Mouse (Mus musculus) CH12.LX (cell line): ENCODE data around the gene Ube2h. TPM values are rescaled to one million over a fixed set of nuclear protein-coding genes. Genes with fewer than 3 reads are reported as not detected.

Source experiments
- DNase-seq: peaks from one replicate; pipeline ENCODE4 v3.0.0-alpha.2; 2013; ENCODE audit errors: extremely low read depth
- H3K27ac ChIP-seq: 2 replicates; pipeline ENCODE4 v1.5.1; 2012; ENCODE audit warnings: low read depth, mild to moderate bottlenecking, control low read depth, moderate library complexity; ENCODE audit not compliant: insufficient read depth
- H3K27me3 ChIP-seq: replicated peaks from 2 replicates; pipeline ENCODE3; 2012; ENCODE audit warnings: inconsistent platforms
- H3K36me3 ChIP-seq, 2 experiments: replicated peaks in 1 of 2; 2 replicates each; pipeline versions ENCODE3 to v1.6.1; 2012; ENCODE audit warnings: inconsistent platforms in 1 of 2, low read length in 1 of 2, mild to moderate bottlenecking in 1 of 2, mixed read lengths in 1 of 2, moderate library complexity in 1 of 2; ENCODE audit not compliant: control insufficient read depth in 1 of 2, insufficient read depth in 1 of 2
- H3K4me1 ChIP-seq, 2 experiments: 2 replicates each; pipeline ENCODE4 v1.6.1; 2012; ENCODE audit warnings: inconsistent platforms in 1 of 2, moderate library complexity in 1 of 2; ENCODE audit not compliant: insufficient read depth in 2 of 2, control insufficient read depth in 1 of 2
- H3K4me2 ChIP-seq: 2 replicates; pipeline ENCODE4 v1.6.1; 2012; ENCODE audit warnings: low read depth, mild to moderate bottlenecking, control low read depth; ENCODE audit not compliant: poor library complexity, insufficient read depth, severe bottlenecking
- H3K4me3 ChIP-seq, 3 experiments: fragments of 150-350 bp in 1 of 3; sonication (generic) in 1 of 3; replicated peaks in 1 of 3; 2 replicates each; pipeline versions ENCODE3 to v1.5.1; 2011 to 2012; ENCODE audit warnings: low read depth in 2 of 3, low read length in 2 of 3, mild to moderate bottlenecking in 2 of 3, moderate library complexity in 2 of 3, control low read depth in 1 of 3, improper control_type of control experiment in 1 of 3, inconsistent platforms in 1 of 3, mixed read lengths in 1 of 3; ENCODE audit not compliant: poor library complexity in 1 of 3
- H3K79me2 ChIP-seq: replicated peaks from 2 replicates; pipeline ENCODE4 v1.6.1; 2012; ENCODE audit warnings: mild to moderate bottlenecking, moderate library complexity; ENCODE audit not compliant: control insufficient read depth, poor library complexity, insufficient read depth, severe bottlenecking; ENCODE audit errors: extremely low read depth
- H3K9ac ChIP-seq: 2 replicates; pipeline ENCODE4 v1.6.1; 2012; ENCODE audit warnings: low read depth, mild to moderate bottlenecking, control low read depth, moderate library complexity; ENCODE audit not compliant: insufficient read depth
- H3K9me3 ChIP-seq: replicated peaks from 2 replicates; pipeline ENCODE3; 2012; ENCODE audit warnings: low read length, inconsistent platforms, mixed read lengths
- CHD1 ChIP-seq: IDR thresholded peaks from 2 replicates; pipeline ENCODE4 v1.6.1; 2012; ENCODE audit warnings: low read depth, low read length, improper control_type of control experiment, inconsistent platforms
- E2F4 ChIP-seq: IDR thresholded peaks from 2 replicates; pipeline ENCODE4 v1.6.1; 2011; ENCODE audit warnings: low read depth, low read length, improper control_type of control experiment; ENCODE audit not compliant: insufficient replicate concordance
- EP300 ChIP-seq: IDR thresholded peaks from 2 replicates; pipeline ENCODE4 v1.6.1; 2011; ENCODE audit warnings: low read length, improper control_type of control experiment
- HCFC1 ChIP-seq: IDR thresholded peaks from 2 replicates; pipeline ENCODE4 v1.6.1; 2012; ENCODE audit warnings: low read depth, mild to moderate bottlenecking, inconsistent platforms, low read length, improper control_type of control experiment
- IRF4 ChIP-seq: IDR thresholded peaks from 2 replicates; pipeline ENCODE4 v1.6.1; 2014; ENCODE audit warnings: low read depth, mild to moderate bottlenecking, inconsistent platforms, low read length, improper control_type of control experiment
- JUN ChIP-seq: IDR thresholded peaks from 2 replicates; pipeline ENCODE4 v1.6.1; 2011; ENCODE audit warnings: low read depth, mild to moderate bottlenecking, low read length, improper control_type of control experiment, moderate library complexity; ENCODE audit not compliant: insufficient read depth
- JUND ChIP-seq: conservative IDR thresholded peaks from 2 replicates; pipeline ENCODE4 v1.6.1; 2011; ENCODE audit warnings: low read depth, low read length, improper control_type of control experiment
- MAX ChIP-seq: IDR thresholded peaks from 2 replicates; pipeline ENCODE4 v1.6.1; 2011; ENCODE audit warnings: low read length, improper control_type of control experiment
- MAZ ChIP-seq: IDR thresholded peaks from 2 replicates; pipeline ENCODE4 v1.6.1; 2012; ENCODE audit warnings: low read depth, mild to moderate bottlenecking, inconsistent platforms, low read length, improper control_type of control experiment, moderate library complexity
- MEF2A ChIP-seq: IDR thresholded peaks from 2 replicates; pipeline ENCODE4 v1.6.1; 2014; ENCODE audit warnings: low read depth, mild to moderate bottlenecking, inconsistent platforms, low read length, improper control_type of control experiment, borderline replicate concordance
- MXI1 ChIP-seq: IDR thresholded peaks from 2 replicates; pipeline ENCODE4 v1.6.1; 2011; ENCODE audit warnings: mild to moderate bottlenecking, low read depth, low read length, improper control_type of control experiment
- MYC ChIP-seq: IDR thresholded peaks from 2 replicates; pipeline ENCODE4 v1.6.1; 2011; ENCODE audit warnings: low read depth, mild to moderate bottlenecking, improper control_type of control experiment, low read length
- NELFE ChIP-seq: IDR thresholded peaks from 2 replicates; pipeline ENCODE4 v1.6.1; 2011; ENCODE audit warnings: low read depth, low read length, improper control_type of control experiment
- RAD21 ChIP-seq: IDR thresholded peaks from 2 replicates; pipeline ENCODE4 v1.6.1; 2011; ENCODE audit warnings: low read depth, mild to moderate bottlenecking, low read length, improper control_type of control experiment, moderate library complexity
- RCOR1 ChIP-seq: conservative IDR thresholded peaks from 2 replicates; pipeline ENCODE4 v1.6.1; 2012; ENCODE audit warnings: low read depth, mild to moderate bottlenecking, inconsistent platforms, low read length, improper control_type of control experiment
- SMC3 ChIP-seq: IDR thresholded peaks from 2 replicates; pipeline ENCODE4 v1.6.1; 2011; ENCODE audit warnings: low read depth, low read length, improper control_type of control experiment
- TBP ChIP-seq: conservative IDR thresholded peaks from 2 replicates; pipeline ENCODE4 v1.6.1; 2011; ENCODE audit warnings: low read depth, low read length, improper control_type of control experiment
- TCF12 ChIP-seq: IDR thresholded peaks from 2 replicates; pipeline ENCODE4 v1.6.1; 2014; ENCODE audit warnings: low read depth, mild to moderate bottlenecking, inconsistent platforms, low read length, improper control_type of control experiment
- USF2 ChIP-seq: conservative IDR thresholded peaks from 2 replicates; pipeline ENCODE4 v1.6.1; 2011; ENCODE audit warnings: low read depth, low read length, improper control_type of control experiment
- ZKSCAN1 ChIP-seq: IDR thresholded peaks from 2 replicates; pipeline ENCODE4 v1.6.1; 2012; ENCODE audit warnings: low read depth, inconsistent platforms, low read length, improper control_type of control experiment, borderline replicate concordance
- ZMIZ1 ChIP-seq: IDR thresholded peaks from 2 replicates; pipeline ENCODE4 v1.6.1; 2012; ENCODE audit warnings: low read depth, mild to moderate bottlenecking, inconsistent platforms, low read length, improper control_type of control experiment
- ZNF384 ChIP-seq: IDR thresholded peaks from 2 replicates; pipeline ENCODE4 v1.6.1; 2012; ENCODE audit warnings: low read depth, low read length, improper control_type of control experiment, inconsistent platforms
- dilution Hi-C: fragments of 300-500 bp; cut with MboI; formaldehyde crosslinking; loops from 2 replicates; pipeline ENCODE4 v1.14.3; 2020; ENCODE audit warnings: low sequenced_read_pairs; ENCODE audit not compliant: extremely low pct_unique_long_range_greater_than_20kb, extremely low pct_ligation_motif_present
- in situ Hi-C: fragments of 300-500 bp; cut with MboI; formaldehyde crosslinking; loops from 3 replicates; pipeline ENCODE4 v1.14.3; 2019; ENCODE audit warnings: low sequenced_read_pairs, low pct_ligation_motif_present, low pct_unique_long_range_greater_than_20kb, mixed read lengths
- polyA plus RNA-seq: library from polyadenylated mRNA; unstranded; fragments of >175 nt; gene quantifications from 2 replicates; pipeline ENCODE4 v1.2.1, GENCODE M21; 2012; ENCODE audit warnings: low read depth; ENCODE audit not compliant: insufficient read length
- total RNA-seq, 2 experiments: library from RNA; depleted of rRNA; stranded (reverse); fragments of 300-350 nt in 1 of 2; fragments of >200 nt in 1 of 2; gene quantifications; 2 replicates each; pipeline ENCODE4 v1.2.3; 2012 to 2014

The Ube2h gene
- total and polyA plus RNA-seq, 3 experiments = 6.1 to 13.4 (median 13.4) TPM

DNA sequence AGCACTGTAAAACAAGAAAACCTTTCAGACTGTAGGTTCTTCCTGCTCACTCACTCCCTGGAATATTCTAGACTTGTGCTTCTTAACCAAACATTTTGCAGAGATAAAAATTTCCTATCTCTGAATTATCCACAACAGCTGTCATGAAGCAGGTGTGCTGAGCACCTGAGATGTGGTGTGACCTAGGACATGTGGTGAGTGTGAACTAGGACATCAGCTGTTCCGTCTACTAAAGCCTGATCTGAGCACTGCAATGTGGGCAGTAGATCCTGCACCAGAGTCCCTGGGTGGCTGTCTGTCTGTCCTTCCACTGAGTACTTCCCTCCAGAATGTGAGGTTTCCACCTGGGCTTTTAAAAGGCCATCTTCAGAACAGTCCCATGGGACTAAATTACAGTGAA is 79.6 kb downstream of the Ube2h start:
- in situ Hi-C loops = no loop called here
- H3K4me1 ChIP-seq = peaks cover 5 to 52% of the 10 kb centered on the region in 2 experiments
- no peak for DNase-seq
- no peak overlapping the region for H3K4me3 ChIP-seq
- H3K9ac ChIP-seq = no peak overlapping the region
- H3K9me3 ChIP-seq = no peaks in the 10 kb centered on the region
- no peak overlapping the region for H3K4me2 ChIP-seq
- peaks cover 18 to 51% of the 10 kb centered on the region in 2 experiments for H3K36me3 ChIP-seq
- dilution Hi-C loops = no loop called here
- H3K27me3 ChIP-seq = no peaks in the 10 kb centered on the region
- H3K79me2 ChIP-seq = no peaks in the 10 kb centered on the region
- H3K27ac ChIP-seq = no peak overlapping the region
- TF ChIP-seq USF2 (no peak), JUN (no peak), JUND (no peak), SMC3 (no peak), MEF2A (no peak), HCFC1 (no peak)

DNA sequence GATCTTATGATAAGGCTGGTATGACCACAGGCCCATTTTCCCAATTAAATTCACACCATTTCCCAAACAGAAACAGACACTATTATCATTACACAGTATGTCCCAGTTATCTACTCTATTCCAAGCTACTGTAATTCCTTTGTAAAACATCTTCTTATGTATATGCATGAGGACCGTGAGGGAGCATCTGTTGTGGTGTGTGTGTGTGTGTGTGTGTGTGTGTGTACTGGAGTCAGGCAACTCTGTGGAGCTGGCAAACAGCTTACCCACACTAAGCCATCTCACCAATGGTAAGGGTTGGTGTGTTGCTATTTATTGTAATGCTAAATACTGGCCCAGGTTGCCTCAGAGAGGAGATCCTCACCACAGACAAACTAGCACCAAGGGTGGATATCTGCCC is 82.0 kb downstream of the Ube2h start:
- Histone ChIP-seq H3K79me2 (no peaks in the 10 kb centered on the region), H3K4me2 (no peak overlapping the region), H3K9me3 (no peaks in the 10 kb centered on the region), H3K9ac (no peak overlapping the region), H3K27ac (no peak overlapping the region), H3K27me3 (no peaks in the 10 kb centered on the region), H3K4me3 (no peak overlapping the region), H3K4me1 (peaks cover 0 to 29% of the 10 kb centered on the region in 2 experiments; a peak in 2 of 4 replicates), H3K36me3 (peaks cover 24 to 66% of the 10 kb centered on the region in 2 experiments)
- DNase-seq = no peak
- dilution Hi-C loops (no loop called here), in situ Hi-C loops (no loop called here)
- no peak for TF ChIP-seq ZMIZ1
- TF ChIP-seq ZKSCAN1 = no peak
- no peak for TF ChIP-seq RCOR1
- no peak for TF ChIP-seq E2F4
- TF ChIP-seq RAD21 = no peak
- no peak for TF ChIP-seq MAX
- TF ChIP-seq ZNF384 = no peak
- no peak for TF ChIP-seq USF2
- no peak for TF ChIP-seq MXI1
- no peak for TF ChIP-seq CHD1
- no peak for TF ChIP-seq IRF4
- no peak for TF ChIP-seq MYC
- no peak for TF ChIP-seq NELFE
- TF ChIP-seq MAZ = no peak
- TF ChIP-seq TCF12 = no peak
- no peak for TF ChIP-seq EP300
- TF ChIP-seq TBP = no peak
